Mouse (Mus musculus): ENCODE results near the gene A730015C16Rik.

DNA sequence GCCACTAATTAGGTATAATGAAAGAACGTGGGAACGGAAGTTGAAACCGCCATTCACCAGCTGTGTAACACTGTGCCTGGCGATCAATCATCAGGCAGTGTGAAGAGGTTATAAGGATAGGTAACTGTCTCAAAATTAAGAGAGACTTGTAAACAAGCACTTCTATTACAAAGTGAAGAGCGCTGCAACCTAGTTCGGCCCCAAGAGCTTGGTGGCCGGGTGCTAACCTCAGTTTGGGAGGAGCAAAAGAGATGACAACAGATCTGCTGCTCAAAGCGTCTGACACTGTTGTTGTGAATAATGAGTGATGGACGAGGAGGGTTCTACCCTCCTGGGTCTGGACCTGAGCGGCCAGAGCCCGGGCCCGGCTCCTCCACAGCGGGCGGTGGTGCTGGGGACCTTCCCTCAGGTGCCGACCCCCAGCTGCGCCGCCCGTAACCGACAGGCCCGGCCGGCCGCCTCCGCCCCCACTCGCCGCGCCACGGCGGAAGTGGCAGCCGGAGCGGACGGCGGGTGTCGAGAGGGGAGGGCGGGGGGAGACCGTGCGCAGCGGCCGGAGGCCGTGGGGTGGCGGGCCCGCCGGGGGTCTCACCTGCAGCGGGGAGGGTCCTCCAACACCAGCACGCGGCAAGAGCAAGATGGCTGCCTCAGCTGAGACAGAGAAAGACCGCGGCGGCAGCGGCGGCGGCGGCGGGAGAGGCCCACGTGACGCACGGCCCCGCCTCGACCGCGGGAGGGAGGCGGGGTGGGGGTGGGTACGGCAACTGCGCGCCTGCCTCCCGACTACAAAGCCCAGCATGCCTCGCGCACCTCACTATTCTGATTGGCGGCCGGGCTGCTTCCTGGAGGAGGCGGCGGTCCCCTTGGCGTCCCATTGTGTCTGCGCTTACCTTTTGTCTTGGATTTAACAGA, 15.2 kb downstream of the A730015C16Rik start, which contains the start of gene Btf3l4:
- no peak for TF ChIP-seq CTCF (IDR thresholded peaks at IDR 0.05; ENCODE audit: control insufficient read depth, insufficient read depth, low read length)
- TF ChIP-seq POLR2A (IDR thresholded peaks at IDR 0.05; ENCODE audit: borderline replicate concordance, control insufficient read depth, low read depth, low read length), result peak; percentile 44; the same call in 1 of the 2 replicates
